Mouse (Mus musculus) testis, postnatal 14 days (tissue): ENCODE measurements around the gene Slco2a1.

Experiments
- DNase-seq: peaks from one replicate; pipeline ENCODE4 v3.0.0; 2021; ENCODE audit warnings: low spot score

Slco2a1 gene

GRCm38 (mm10) chr9:103118651-103119275 lies 130.3 kb downstream of the Slco2a1 start:
- DNase-seq, result no peak

GRCm38 (mm10) chr9:103119781-103120180 lies 131.3 kb downstream of the Slco2a1 start:
- DNase-seq, result no peak

GRCm38 (mm10) chr9:103120231-103120630 lies 131.7 kb downstream of the Slco2a1 start:
- DNase-seq, result no peak

GRCm38 (mm10) chr9:103121546-103121945 lies 133.0 kb downstream of the Slco2a1 start:
- no peak for DNase-seq

- no peak for DNase-seq
These were observed 136.2 kb downstream of the Slco2a1 start for GRCm38 (mm10) chr9:103124746-103125145.

GRCm38 (mm10) chr9:103133493-103134124 lies 145.1 kb downstream of the Slco2a1 start:
- no peak for DNase-seq

- no peak for DNase-seq
These were observed 146.0 kb downstream of the Slco2a1 start for GRCm38 (mm10) chr9:103134450-103135030.

GRCm38 (mm10) chr9:103139481-103139880 lies 151.0 kb downstream of the Slco2a1 start:
- no peak for DNase-seq

GRCm38 (mm10) chr9:103140384-103140783 lies 151.9 kb downstream of the Slco2a1 start:
- no peak for DNase-seq

GRCm38 (mm10) chr9:103141266-103141665 lies 152.8 kb downstream of the Slco2a1 start:
- DNase-seq, result no peak

- no peak for DNase-seq
These were observed 155.4 kb downstream of the Slco2a1 start for GRCm38 (mm10) chr9:103143881-103144280.

- DNase-seq, result no peak
These were observed 156.8 kb downstream of the Slco2a1 start for GRCm38 (mm10) chr9:103145351-103145750.
